Comparison of ENCODE assay signal across 8 mouse cellular contexts in genomic region chr13:100103052-100103658, GRCm38 (mm10). TPM values are rescaled to one million over a fixed set of nuclear protein-coding genes. Genes with fewer than 3 reads are reported as not detected.
DNase-seq lines count a peak whose midpoint lies in the region; ATAC-seq and TF ChIP-seq lines count a peak whose summit lies in the region.

No protein-coding gene starts in this region.

- TF ChIP-seq CTCF in ES-Bruce4 (IDR thresholded peaks at IDR 0.05; ENCODE audit: low read depth, low read length): no peak

- H3K27ac ChIP-seq in heart, embryonic 11.5 days (ENCODE audit: low read depth, low read length): peak overlapping the region; percentile 88
- H3K27ac ChIP-seq in ES-Bruce4 (ENCODE audit: insufficient read depth, low read length): no peak overlapping the region
- H3K27ac ChIP-seq in forebrain, embryonic 12.5 days: no peak overlapping the region
- peak overlapping the region; percentile 84 for H3K27ac ChIP-seq in liver, embryonic 13.5 days

- TF ChIP-seq EP300 in ES-Bruce4 (IDR thresholded peaks at IDR 0.05; ENCODE audit: insufficient read depth, low read depth, low read length): no peak

- H3K9ac ChIP-seq in heart, embryonic 11.5 days (ENCODE audit: low read depth, low read length): peak overlapping the region; percentile 83
- peak overlapping the region; percentile 88 for H3K9ac ChIP-seq in ES-Bruce4 (ENCODE audit: low read depth, poor library complexity, severe bottlenecking)
- peak overlapping the region; percentile 78 for H3K9ac ChIP-seq in forebrain, embryonic 12.5 days
- H3K9ac ChIP-seq in liver, embryonic 13.5 days: peak overlapping the region; percentile 96

- WGBS in heart, embryonic 11.5 days (ENCODE audit: insufficient replicate concordance): 5% methylated on average over 15 of the region's 15 CpGs
- WGBS in forebrain, embryonic 12.5 days: 9% methylated on average over 15 of the region's 15 CpGs
- 2% methylated on average over 15 of the region's 15 CpGs for WGBS in liver, embryonic 13.5 days (ENCODE audit: insufficient replicate concordance)

- H3K4me1 ChIP-seq in heart, embryonic 11.5 days (ENCODE audit: control insufficient read depth, insufficient read depth, low read length): peaks cover 13% of the 10 kb centered on the region
- peaks cover 1% of the 10 kb centered on the region for H3K4me1 ChIP-seq in ES-Bruce4 (ENCODE audit: control insufficient read depth, insufficient read depth, low read length)
- peaks cover 25% of the 10 kb centered on the region for H3K4me1 ChIP-seq in forebrain, embryonic 12.5 days
- peaks cover 50% of the 10 kb centered on the region for H3K4me1 ChIP-seq in liver, embryonic 13.5 days (replicated peaks)

- no peaks in the 10 kb centered on the region for H3K27me3 ChIP-seq in heart, embryonic 11.5 days (ENCODE audit: control insufficient read depth, insufficient read depth, low read length)
- H3K27me3 ChIP-seq in ES-Bruce4 (ENCODE audit: control insufficient read depth, insufficient read depth, low read length, poor library complexity, severe bottlenecking): no peaks in the 10 kb centered on the region
- peaks cover 7% of the 10 kb centered on the region; the same call in 1 of the 2 replicates for H3K27me3 ChIP-seq in forebrain, embryonic 12.5 days
- H3K27me3 ChIP-seq in liver, embryonic 13.5 days: peaks cover 6% of the 10 kb centered on the region

- peak overlapping the region; percentile 77 for H3K4me3 ChIP-seq in heart, embryonic 11.5 days (ENCODE audit: low read depth, low read length)
- H3K4me3 ChIP-seq in ES-Bruce4 (ENCODE audit: low read depth, low read length): peak overlapping the region; percentile 87
- peak overlapping the region; percentile 79 for H3K4me3 ChIP-seq in forebrain, embryonic 12.5 days (replicated peaks)
- H3K4me3 ChIP-seq in liver, embryonic 13.5 days (replicated peaks): peak overlapping the region; percentile 99

- DNase-seq in heart, postnatal 14 days: no peak
- no peak for DNase-seq in liver, embryonic 13.5 days
- no peak for DNase-seq in T-cell, adult 2 months (ENCODE audit: low spot score)
- no peak for DNase-seq in layer of hippocampus, adult 11-12 months (ENCODE audit: low spot score)
- no peak for DNase-seq in cerebellum, postnatal 10 days

- peak overlapping the region; percentile 80 for H3K4me2 ChIP-seq in heart, embryonic 11.5 days
- peak overlapping the region; percentile 80 for H3K4me2 ChIP-seq in forebrain, embryonic 12.5 days
- peak overlapping the region; percentile 78 for H3K4me2 ChIP-seq in liver, embryonic 13.5 days

- no peak for ATAC-seq in heart, embryonic 11.5 days (replicated peaks; ENCODE audit: insufficient number of reproducible peaks, low FRiP score, low TSS enrichment)
- ATAC-seq in forebrain, embryonic 12.5 days (ENCODE audit: low FRiP score): no peak
- ATAC-seq in liver, embryonic 13.5 days (ENCODE audit: low read depth): peak; percentile 37

- intact Hi-C loops in heart, postnatal 14 days (cut with DNase I): no loop called here

- no peaks in the 10 kb centered on the region for H3K9me3 ChIP-seq in heart, embryonic 11.5 days (replicated peaks; ENCODE audit: control insufficient read depth, low read length)
- no peaks in the 10 kb centered on the region for H3K9me3 ChIP-seq in ES-Bruce4 (replicated peaks; ENCODE audit: control insufficient read depth, insufficient read depth, low read length, poor library complexity, severe bottlenecking)
- H3K9me3 ChIP-seq in forebrain, embryonic 12.5 days: no peaks in the 10 kb centered on the region
- H3K9me3 ChIP-seq in liver, embryonic 13.5 days (replicated peaks): no peaks in the 10 kb centered on the region

- TF ChIP-seq POLR2A in ES-Bruce4 (IDR thresholded peaks at IDR 0.05; ENCODE audit: insufficient read depth, low read length): no peak

- H3K36me3 ChIP-seq in heart, embryonic 11.5 days (ENCODE audit: control insufficient read depth, insufficient read depth, low read length): no peaks in the 10 kb centered on the region
- H3K36me3 ChIP-seq in ES-Bruce4 (ENCODE audit: control insufficient read depth, insufficient read depth, low read length, poor library complexity, severe bottlenecking): peaks cover 8% of the 10 kb centered on the region
- H3K36me3 ChIP-seq in forebrain, embryonic 12.5 days (replicated peaks): peaks cover 6% of the 10 kb centered on the region
- peaks cover 9% of the 10 kb centered on the region for H3K36me3 ChIP-seq in liver, embryonic 13.5 days

RNA-seq across cellular contexts. Expression of gene Bdp1, which starts 0.7 kb away (rescaled TPM):
- 15.4 and 22.6 TPM in 2 replicates for polyA plus RNA-seq in heart, embryonic 11.5 days (2014; fragmentation: Nextera tagmentation; extraction: Ambion mirVana)
- total RNA-seq in heart, postnatal 14 days (2021): 10 to 100 TPM; 29.2 to 30.3 TPM
- 49.6 and 53.9 TPM in 2 replicates for polyA plus RNA-seq in ES-Bruce4 (2011; ENCODE audit: insufficient read depth, insufficient read length, low read depth, missing spikeins)
- polyA plus RNA-seq in forebrain, embryonic 12.5 days (2016; fragmentation: Nextera tagmentation; extraction: Ambion mirVana): 33.5 and 41.2 TPM in 2 replicates
- 17.7 and 19.9 TPM in 2 replicates for polyA plus RNA-seq in liver, embryonic 13.5 days (2015; fragmentation: Nextera tagmentation; extraction: Ambion mirVana)

RNA-seq across cellular contexts. Expression of gene Serf1, which starts 4.7 kb away (rescaled TPM):
- polyA plus RNA-seq in heart, embryonic 11.5 days (2014; fragmentation: Nextera tagmentation; extraction: Ambion mirVana): 118 and 128 TPM in 2 replicates
- total RNA-seq in heart, postnatal 14 days (2021): 1 to 10 TPM; 8.9 to 10.0 TPM
- 14.8 and 16.0 TPM in 2 replicates for polyA plus RNA-seq in ES-Bruce4 (2011; ENCODE audit: insufficient read depth, insufficient read length, low read depth, missing spikeins)
- 308 and 329 TPM in 2 replicates for polyA plus RNA-seq in forebrain, embryonic 12.5 days (2016; fragmentation: Nextera tagmentation; extraction: Ambion mirVana)
- 24.6 and 29.9 TPM in 2 replicates for polyA plus RNA-seq in liver, embryonic 13.5 days (2015; fragmentation: Nextera tagmentation; extraction: Ambion mirVana)

RNA-seq across cellular contexts. Expression of gene Smn1, which starts 21.5 kb away (rescaled TPM):
- polyA plus RNA-seq in heart, embryonic 11.5 days (2014; fragmentation: Nextera tagmentation; extraction: Ambion mirVana): 41.7 and 44.0 TPM in 2 replicates
- total RNA-seq in heart, postnatal 14 days (2021): 10 to 100 TPM; 16.2 to 17.3 TPM
- 77.7 and 91.2 TPM in 2 replicates for polyA plus RNA-seq in ES-Bruce4 (2011; ENCODE audit: insufficient read depth, insufficient read length, low read depth, missing spikeins)
- polyA plus RNA-seq in forebrain, embryonic 12.5 days (2016; fragmentation: Nextera tagmentation; extraction: Ambion mirVana): 65.5 and 65.6 TPM in 2 replicates
- 31.7 and 33.7 TPM in 2 replicates for polyA plus RNA-seq in liver, embryonic 13.5 days (2015; fragmentation: Nextera tagmentation; extraction: Ambion mirVana)

Comparison
In these comparisons a context has a peak if more than half of its experiments do, and no peak if none do; other contexts are left out.
1. H3K27ac ChIP-seq: peak in heart, embryonic 11.5 days (single experiment) and liver, embryonic 13.5 days (single experiment); none in ES-Bruce4 (single experiment) and forebrain, embryonic 12.5 days (single experiment).
2. Peak in every context shown above with its lines, with median percentiles within 50 percentile points of each other: H3K4me2 ChIP-seq, H3K4me3 ChIP-seq and H3K9ac ChIP-seq.